Mouse (Mus musculus) kidney, adult 2 months (tissue): ENCODE measurements at regions not wholly inside any gene's neighbourhood (a gene's known extent, or its start where the extent isn't known, plus 50 kb on each side); places are given as distances from the start of the nearest gene placed in this dataset.

Experiments
- CTCF ChIP-seq: fragments of 200-500 bp; conservative IDR thresholded peaks from 2 replicates; pipeline ENCODE4 v1.5.1; 2011; ENCODE audit warnings: low read depth, mild to moderate bottlenecking, control low read depth, low read length, moderate library complexity, mixed read lengths; ENCODE audit not compliant: insufficient read depth, insufficient read length
- POLR2A ChIP-seq: fragments of 200-500 bp; IDR thresholded peaks from one replicate; pipeline ENCODE4 v1.6.1; 2011; ENCODE audit warnings: low read depth, low read length, control low read depth

DNA sequence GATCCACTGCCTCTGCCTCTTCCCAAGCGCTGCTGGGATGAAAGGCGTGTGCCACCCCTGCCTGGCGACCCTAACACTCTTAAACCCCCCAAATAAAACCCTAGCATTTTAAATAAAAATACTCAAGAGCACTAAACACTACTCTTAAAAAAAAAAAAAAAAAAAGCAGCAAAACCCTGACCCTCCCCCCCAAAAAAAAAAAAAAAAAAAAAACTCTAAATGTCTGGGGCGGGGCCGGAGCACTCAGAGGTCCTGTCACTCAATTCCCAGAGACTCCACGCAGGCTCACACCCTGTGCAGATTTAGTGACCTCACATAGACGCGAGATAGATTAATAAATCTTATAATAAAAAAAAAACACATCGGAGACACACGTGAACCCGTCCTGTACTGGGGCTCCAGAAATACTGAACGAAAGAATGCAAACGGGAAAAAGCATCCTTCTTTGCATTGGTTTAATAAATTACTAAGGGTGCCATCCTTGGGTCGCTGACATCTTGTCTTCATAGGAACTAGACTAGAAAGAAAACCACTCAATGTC, 2591.1 kb downstream of the Gm37988 start:
- no peak for TF ChIP-seq CTCF
- no peak for TF ChIP-seq POLR2A
